Mouse (Mus musculus): Measurements from ENCODE around the gene Col25a1.

DNA sequence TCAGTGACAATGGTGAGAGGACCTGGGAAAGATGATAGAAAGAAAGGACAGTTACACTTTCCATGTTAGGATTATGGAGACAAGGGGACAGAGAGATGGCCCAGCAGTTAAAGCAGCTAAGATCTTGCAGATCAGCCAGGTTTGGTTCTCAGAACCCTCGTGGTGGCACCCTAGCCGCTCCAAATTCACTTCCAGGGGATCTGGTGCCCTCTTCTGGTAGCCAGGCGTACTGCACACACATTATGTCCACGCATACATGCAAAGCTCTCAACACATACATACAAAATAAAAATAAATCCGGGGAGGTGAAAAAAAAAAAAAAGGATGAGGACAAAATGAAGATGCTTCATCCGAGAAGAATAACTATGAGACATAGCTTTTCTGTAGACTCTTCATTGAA, 445.4 kb downstream of the Col25a1 start:
- TF ChIP-seq POLR2A (IDR thresholded peaks at IDR 0.05; ENCODE audit: low read depth, low read length) (no peak), CTCF (IDR thresholded peaks at IDR 0.05; ENCODE audit: extremely low read depth, insufficient read length, insufficient replicate concordance, low read depth, low read length) (peak; percentile 65; the same call in 1 of the 2 replicates)
